Mouse (Mus musculus) E14TG2a.4 (cell line): ENCODE data around the gene Pkd1l1.
A peak's percentile ranks its signal among the peaks of the same experiment; 100 is the strongest.

Experiments
- H3K27me3 ChIP-seq: 2 replicates; pipeline ENCODE4 v1.6.1; 2014; ENCODE audit warnings: low read length, control low read depth; ENCODE audit not compliant: insufficient read depth
- H3K36me3 ChIP-seq: 2 replicates; pipeline ENCODE4 v1.6.1; 2014; ENCODE audit warnings: low read length, control low read depth; ENCODE audit not compliant: insufficient read depth
- H3K4me1 ChIP-seq: replicated peaks from 2 replicates; pipeline ENCODE4 v1.6.1; 2014; ENCODE audit warnings: low read depth, low read length, control low read depth
- H3K4me3 ChIP-seq: replicated peaks from 2 replicates; pipeline ENCODE4 v1.5.1; 2014; ENCODE audit warnings: mild to moderate bottlenecking, low read length
- H3K9me3 ChIP-seq: 2 replicates; pipeline ENCODE4 v1.6.1; 2014; ENCODE audit warnings: low read length, control low read depth
- CTCF ChIP-seq: conservative IDR thresholded peaks from 2 replicates; pipeline ENCODE4 v1.5.1; 2014; ENCODE audit warnings: low read length
- NANOG ChIP-seq: IDR thresholded peaks from 2 replicates; pipeline ENCODE4 v1.6.1; 2014; ENCODE audit warnings: borderline replicate concordance, low read length, mixed read lengths
- POU5F1 ChIP-seq: IDR thresholded peaks from 2 replicates; pipeline ENCODE4 v1.6.1; 2014; ENCODE audit warnings: low read length, borderline replicate concordance

The Pkd1l1 gene

GRCm38 (mm10) chr11:8825413-8825812 lies 147.7 kb downstream of the Pkd1l1 start:
- Histone ChIP-seq H3K4me1 (peaks cover 10% of the 10 kb centered on the region), H3K4me3 (no peak overlapping the region), H3K9me3 (no peaks in the 10 kb centered on the region), H3K27me3 (no peaks in the 10 kb centered on the region), H3K36me3 (no peaks in the 10 kb centered on the region)
- TF ChIP-seq CTCF, result no peak
- no peak for TF ChIP-seq POU5F1
- TF ChIP-seq NANOG, result no peak

DNA sequence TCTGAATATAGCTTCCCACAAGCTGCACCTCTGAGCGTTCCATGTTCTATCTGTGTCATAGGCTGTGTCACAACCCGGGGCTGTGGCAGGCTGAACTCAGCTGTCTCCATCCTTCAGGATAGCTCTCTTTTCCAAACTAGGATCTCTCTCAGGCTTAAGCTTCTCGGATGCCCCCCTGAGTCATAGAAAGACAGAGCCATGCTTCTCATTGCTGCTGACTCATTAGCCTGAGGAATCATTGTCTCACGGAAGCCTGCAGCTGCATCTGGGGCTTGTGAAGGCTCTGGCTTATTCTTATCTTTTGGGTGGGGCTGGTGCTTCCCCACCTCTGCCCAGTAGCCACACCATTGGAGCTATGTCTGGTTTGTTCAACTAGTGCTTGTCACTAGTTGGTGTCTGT lies 151.7 kb downstream of the Pkd1l1 start:
- H3K9me3 ChIP-seq, result no peaks in the 10 kb centered on the region
- H3K4me1 ChIP-seq, result peaks cover 8% of the 10 kb centered on the region
- no peak overlapping the region for H3K4me3 ChIP-seq
- H3K36me3 ChIP-seq, result no peaks in the 10 kb centered on the region
- no peaks in the 10 kb centered on the region for H3K27me3 ChIP-seq
- TF ChIP-seq NANOG (no peak), POU5F1 (no peak), CTCF (no peak)

DNA sequence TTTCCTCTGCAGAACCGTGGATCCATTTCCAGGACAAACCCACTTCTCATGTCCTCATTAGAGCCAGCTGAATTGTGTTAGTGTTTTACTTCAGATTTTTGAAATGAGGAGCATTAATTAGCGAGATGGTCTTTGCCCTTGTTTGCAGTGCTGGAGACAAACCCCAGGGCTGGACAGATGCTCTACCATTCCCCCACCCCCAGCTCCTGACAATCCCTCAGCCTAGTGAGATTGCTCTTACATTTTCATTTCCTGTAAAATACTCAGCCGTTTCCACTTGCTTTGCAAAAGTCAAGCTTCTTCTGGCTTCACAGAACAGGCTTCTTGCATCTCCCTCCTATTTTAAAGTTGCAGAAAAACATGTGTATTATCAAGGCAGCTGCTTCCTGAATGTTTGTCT lies 155.7 kb downstream of the Pkd1l1 start:
- Histone ChIP-seq H3K4me3 (no peak overlapping the region), H3K4me1 (no peaks in the 10 kb centered on the region), H3K36me3 (no peaks in the 10 kb centered on the region), H3K27me3 (no peaks in the 10 kb centered on the region), H3K9me3 (peaks cover 10% of the 10 kb centered on the region)
- no peak for TF ChIP-seq CTCF
- no peak for TF ChIP-seq POU5F1
- no peak for TF ChIP-seq NANOG

- TF ChIP-seq POU5F1 (no peak), CTCF (no peak), NANOG (no peak)
- Histone ChIP-seq H3K4me3 (no peak overlapping the region), H3K27me3 (no peaks in the 10 kb centered on the region), H3K36me3 (no peaks in the 10 kb centered on the region), H3K9me3 (peaks cover 10% of the 10 kb centered on the region), H3K4me1 (peaks cover 17% of the 10 kb centered on the region)
Measured at GRCm38 (mm10) chr11:8814097-8814790, 158.8 kb downstream of the Pkd1l1 start.

GRCm38 (mm10) chr11:8811506-8812100 lies 161.5 kb downstream of the Pkd1l1 start:
- Histone ChIP-seq H3K9me3 (peaks cover 10% of the 10 kb centered on the region), H3K4me3 (no peak overlapping the region), H3K27me3 (no peaks in the 10 kb centered on the region), H3K36me3 (no peaks in the 10 kb centered on the region), H3K4me1 (peaks cover 17% of the 10 kb centered on the region)
- peak; percentile 67; the same call in 1 of the 2 replicates for TF ChIP-seq NANOG
- no peak for TF ChIP-seq POU5F1

DNA sequence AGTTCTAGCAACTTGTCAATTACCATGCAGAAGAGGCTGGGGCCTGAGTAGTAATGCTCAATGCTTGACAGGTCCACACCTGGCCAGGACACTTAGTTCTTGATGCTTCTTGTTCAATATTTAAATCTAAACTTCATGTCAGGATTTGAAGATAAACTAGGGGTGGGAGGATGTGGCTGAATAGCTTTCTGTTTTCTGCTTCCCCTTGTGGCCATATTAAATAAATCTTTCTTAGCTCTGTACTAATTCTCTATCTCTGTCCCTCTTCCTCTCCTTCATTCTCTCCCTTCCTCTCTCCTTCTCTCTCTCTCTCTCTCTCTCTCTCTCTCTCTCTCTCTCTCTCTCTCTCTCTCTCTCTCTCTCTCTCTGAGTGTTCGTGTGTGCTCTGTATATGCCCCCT lies 163.4 kb downstream of the Pkd1l1 start:
- TF ChIP-seq POU5F1 (no peak), NANOG (no peak), CTCF (0 out of 2 replicates have a peak, but pooled peaks have one; percentile 1)
- Histone ChIP-seq H3K9me3 (peaks cover 10% of the 10 kb centered on the region), H3K4me1 (peaks cover 17% of the 10 kb centered on the region), H3K27me3 (no peaks in the 10 kb centered on the region), H3K36me3 (no peaks in the 10 kb centered on the region), H3K4me3 (no peak overlapping the region)

- Histone ChIP-seq H3K36me3 (no peaks in the 10 kb centered on the region), H3K4me1 (peaks cover 17% of the 10 kb centered on the region), H3K4me3 (no peak overlapping the region), H3K27me3 (no peaks in the 10 kb centered on the region), H3K9me3 (no peaks in the 10 kb centered on the region)
- TF ChIP-seq POU5F1, result no peak
- no peak for TF ChIP-seq CTCF
- TF ChIP-seq NANOG, result no peak
Measured at GRCm38 (mm10) chr11:8807009-8807408, 166.1 kb downstream of the Pkd1l1 start.

- Histone ChIP-seq H3K4me1 (no peaks in the 10 kb centered on the region), H3K27me3 (0 out of 2 replicates have a peak, but pooled peaks cover 2% of the 10 kb centered on the region), H3K36me3 (no peaks in the 10 kb centered on the region), H3K4me3 (no peak overlapping the region), H3K9me3 (no peaks in the 10 kb centered on the region)
- TF ChIP-seq POU5F1 (no peak), CTCF (no peak)
Measured at GRCm38 (mm10) chr11:8804178-8804577, 168.9 kb downstream of the Pkd1l1 start.

GRCm38 (mm10) chr11:8797486-8797885 lies 175.6 kb downstream of the Pkd1l1 start:
- H3K4me1 ChIP-seq, result peaks cover 13% of the 10 kb centered on the region
- H3K9me3 ChIP-seq, result no peaks in the 10 kb centered on the region
- TF ChIP-seq POU5F1 (no peak), CTCF (no peak), NANOG (no peak)
- 0 out of 2 replicates have a peak, but pooled peaks cover 2% of the 10 kb centered on the region for H3K27me3 ChIP-seq
- no peaks in the 10 kb centered on the region for H3K36me3 ChIP-seq
- no peak overlapping the region for H3K4me3 ChIP-seq
